Mouse (Mus musculus) hindbrain, embryonic 15.5 days (tissue): ENCODE measurements at regions not wholly inside any gene's neighbourhood (a gene's known extent, or its start where the extent isn't known, plus 50 kb on each side); places are given as distances from the start of the nearest gene placed in this dataset.
A peak's percentile ranks its signal among the peaks of the same experiment; 100 is the strongest.

Experiments used
- ATAC-seq: fragments of 200-750 bp; cut with Nextera tagmentation; 2 replicates; pipeline ENCODE4 v1.8.0; 2017; ENCODE audit warnings: low read depth, moderate number of reproducible peaks, moderate TSS enrichment; ENCODE audit not compliant: low FRiP score
- H3K27ac ChIP-seq: fragments of 300-500 bp; sonication (generic); replicated peaks from 2 replicates; pipeline ENCODE4 v1.5.1; 2015; ENCODE audit warnings: mild to moderate bottlenecking, inconsistent platforms
- H3K27me3 ChIP-seq: fragments of 300-500 bp; sonication (generic); 2 replicates; pipeline ENCODE4 v1.6.1; 2015; ENCODE audit warnings: control low read depth, inconsistent platforms
- H3K36me3 ChIP-seq: fragments of 300-500 bp; sonication (generic); 2 replicates; pipeline ENCODE4 v1.6.1; 2015; ENCODE audit warnings: control low read depth, inconsistent platforms
- H3K4me1 ChIP-seq: fragments of 300-500 bp; sonication (generic); replicated peaks from 2 replicates; pipeline ENCODE4 v1.6.1; 2015; ENCODE audit warnings: control low read depth, inconsistent platforms
- H3K4me2 ChIP-seq: fragments of 300-500 bp; sonication (generic); 2 replicates; pipeline ENCODE4 v1.6.1; 2015; ENCODE audit warnings: moderate library complexity, mild to moderate bottlenecking, inconsistent platforms
- H3K4me3 ChIP-seq: fragments of 300-500 bp; sonication (generic); 2 replicates; pipeline ENCODE4 v1.5.1; 2015; ENCODE audit warnings: mild to moderate bottlenecking, inconsistent platforms
- H3K9ac ChIP-seq: fragments of 300-500 bp; sonication (generic); 2 replicates; pipeline ENCODE4 v1.6.1; 2015; ENCODE audit warnings: inconsistent platforms
- H3K9me3 ChIP-seq: fragments of 300-500 bp; sonication (generic); 2 replicates; pipeline ENCODE4 v1.6.1; 2016; ENCODE audit warnings: control low read depth, inconsistent platforms
- WGBS: fragments of 180-500 bp; shearing (Covaris S2); methylation state at CpG from one replicate; pipeline ENCODE4 v1.1.7; 2015; 5-methylcytosine and 5-hydroxymethylcytosine counted together

DNA sequence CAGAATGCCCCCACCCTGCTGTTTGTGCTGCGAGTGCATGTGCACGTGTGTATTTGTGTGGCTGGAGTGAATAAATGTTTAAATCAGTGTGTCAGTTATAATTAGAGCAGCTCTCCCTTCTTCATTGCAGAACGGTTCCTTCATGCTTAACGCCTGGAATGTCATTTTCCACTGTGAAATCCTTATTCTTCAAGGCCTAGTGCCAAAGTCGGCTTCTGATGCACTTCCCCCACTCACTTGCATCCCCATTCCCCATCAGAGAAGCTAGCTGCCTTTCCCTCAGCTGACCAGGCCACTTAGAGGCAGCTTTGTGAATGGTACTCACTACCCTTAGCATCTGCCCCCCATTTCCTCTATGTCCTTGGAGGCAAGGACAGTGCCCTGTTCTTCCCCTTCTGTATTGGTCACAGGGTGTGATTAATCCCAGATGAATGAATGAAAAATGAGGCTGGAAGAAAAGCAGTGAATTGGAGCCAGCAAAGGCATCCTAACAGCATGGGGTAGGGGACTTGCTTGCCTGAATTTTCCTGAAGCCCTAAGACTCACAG is 162.6 kb downstream of the H2al1j start:
- Histone ChIP-seq H3K4me1 (peaks cover 39% of the 10 kb centered on the region), H3K9ac (no peak overlapping the region), H3K9me3 (no peaks in the 10 kb centered on the region), H3K4me3 (no peak overlapping the region), H3K36me3 (no peaks in the 10 kb centered on the region), H3K27me3 (no peaks in the 10 kb centered on the region), H3K4me2 (no peak overlapping the region), H3K27ac (no peak overlapping the region)
- no peak for ATAC-seq
- 51% methylated on average over 5 of the region's 5 CpGs for WGBS

DNA sequence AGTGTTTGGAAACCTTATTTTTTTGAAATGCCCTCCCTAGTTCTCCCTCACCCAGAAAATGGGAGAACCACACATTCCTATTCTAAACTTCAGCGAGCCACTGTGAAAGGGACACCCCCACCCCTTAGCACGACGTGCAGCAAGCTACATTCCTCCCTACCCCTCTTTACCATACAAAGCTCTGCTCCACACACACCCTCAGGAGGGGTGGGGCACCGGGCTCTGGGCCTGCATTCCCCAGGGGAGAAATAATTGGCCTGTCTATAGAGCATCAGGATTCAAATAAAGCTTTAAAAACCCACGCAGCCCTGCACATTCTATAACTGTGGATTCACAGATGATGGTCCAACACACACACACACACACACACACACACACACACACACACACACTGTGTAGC is 163.6 kb downstream of the H2al1j start:
- Histone ChIP-seq H3K27me3 (no peaks in the 10 kb centered on the region), H3K9ac (no peak overlapping the region), H3K4me3 (no peak overlapping the region), H3K27ac (no peak overlapping the region), H3K4me1 (peaks cover 39% of the 10 kb centered on the region), H3K9me3 (no peaks in the 10 kb centered on the region), H3K36me3 (no peaks in the 10 kb centered on the region), H3K4me2 (no peak overlapping the region)
- ATAC-seq, result no peak
- 20% methylated on average over 5 of the region's 5 CpGs for WGBS

- no peak overlapping the region for H3K9ac ChIP-seq
- no peaks in the 10 kb centered on the region for H3K27me3 ChIP-seq
- H3K4me1 ChIP-seq, result peaks cover 39% of the 10 kb centered on the region
- H3K4me2 ChIP-seq, result peak overlapping the region; percentile 42
- WGBS, result 20% methylated on average over 32 of the region's 32 CpGs
- H3K36me3 ChIP-seq, result no peaks in the 10 kb centered on the region
- peak overlapping the region; percentile 39; the same call in 1 of the 2 replicates for H3K27ac ChIP-seq
- no peak for ATAC-seq
- no peaks in the 10 kb centered on the region for H3K9me3 ChIP-seq
- H3K4me3 ChIP-seq, result no peak overlapping the region
These were observed 164.2 kb downstream of the H2al1j start for GRCm38 (mm10) chrX:11491676-11492391.

DNA sequence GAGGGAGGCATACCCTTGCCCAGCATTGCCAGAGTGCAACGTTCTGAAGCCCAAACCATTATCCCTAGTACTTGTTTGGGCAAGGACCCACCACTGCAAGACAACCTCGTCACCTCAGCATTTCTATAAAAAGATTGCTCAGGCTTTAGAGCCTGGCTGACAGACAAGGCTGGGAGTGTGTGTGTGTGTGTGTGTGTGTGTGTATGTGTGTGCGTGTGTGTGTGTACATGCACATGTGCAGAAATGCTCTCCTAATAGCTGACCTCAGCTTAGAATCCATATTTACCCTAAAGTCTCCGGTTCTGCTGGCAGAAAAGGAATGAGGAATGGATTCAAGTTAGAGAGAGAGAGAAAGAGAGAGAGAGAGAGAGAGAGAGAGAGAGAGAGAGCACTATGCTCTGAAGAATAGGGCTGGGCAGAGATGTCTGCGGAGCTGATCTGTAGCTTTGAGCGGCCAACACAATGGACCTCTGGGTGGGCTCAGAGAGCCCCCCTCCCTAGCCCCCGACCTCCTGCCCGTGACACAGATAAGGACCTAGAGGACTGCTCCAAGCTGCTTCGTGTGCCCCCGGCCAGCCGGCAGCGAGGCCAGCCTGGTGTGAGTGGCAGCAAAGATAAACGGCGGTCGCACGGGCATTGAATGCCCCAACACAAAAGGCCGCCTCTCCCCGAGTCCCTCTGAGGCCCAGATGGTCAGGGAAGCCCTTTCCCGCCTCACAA is 166.1 kb downstream of the H2al1j start:
- H3K27ac ChIP-seq, result peak overlapping the region; percentile 80
- peak; percentile 65 for ATAC-seq
- 30% methylated on average over 19 of the region's 19 CpGs for WGBS
- H3K36me3 ChIP-seq, result no peaks in the 10 kb centered on the region
- H3K4me2 ChIP-seq, result peak overlapping the region; percentile 46
- H3K9ac ChIP-seq, result 0 out of 2 replicates have a peak overlapping the region, but pooled peaks have one; percentile 13
- peaks cover 39% of the 10 kb centered on the region for H3K4me1 ChIP-seq
- no peak overlapping the region for H3K4me3 ChIP-seq
- no peaks in the 10 kb centered on the region for H3K9me3 ChIP-seq
- H3K27me3 ChIP-seq, result no peaks in the 10 kb centered on the region

DNA sequence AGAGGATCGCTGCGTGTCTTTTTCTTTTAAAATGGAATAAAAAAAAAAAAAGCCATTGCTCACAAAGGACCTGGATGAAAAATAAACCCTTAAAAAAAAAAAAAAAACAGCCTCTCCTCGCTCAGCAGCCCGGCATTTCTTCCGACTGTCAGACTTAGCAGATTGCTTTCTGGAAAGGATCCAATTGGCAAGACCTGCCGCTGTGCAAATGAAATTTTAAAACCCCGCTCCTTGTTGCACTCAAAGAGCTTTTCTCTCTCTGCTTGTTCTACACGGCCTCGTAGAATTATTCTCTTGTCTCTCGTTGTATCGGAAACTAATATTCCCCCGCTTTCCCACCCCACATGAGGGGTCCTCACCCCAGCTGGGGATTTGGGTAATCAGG is 166.6 kb downstream of the H2al1j start:
- no peaks in the 10 kb centered on the region for H3K27me3 ChIP-seq
- peaks cover 39% of the 10 kb centered on the region for H3K4me1 ChIP-seq
- 0 out of 2 replicates have a peak overlapping the region, but pooled peaks have one; percentile 3 for H3K4me3 ChIP-seq
- 0 out of 2 replicates have a peak overlapping the region, but pooled peaks have one; percentile 13 for H3K9ac ChIP-seq
- peak overlapping the region; percentile 80 for H3K27ac ChIP-seq
- 32% methylated on average over 12 of the region's 12 CpGs for whole genome bisulfite sequencing
- ATAC-seq, result no peak
- H3K9me3 ChIP-seq, result no peaks in the 10 kb centered on the region
- H3K36me3 ChIP-seq, result no peaks in the 10 kb centered on the region
- H3K4me2 ChIP-seq, result peak overlapping the region; percentile 46

GRCm38 (mm10) chrX:11512439-11512838 is 184.8 kb downstream of the H2al1j start:
- H3K27me3 ChIP-seq, result no peaks in the 10 kb centered on the region
- no peak overlapping the region for H3K4me3 ChIP-seq
- no peaks in the 10 kb centered on the region for H3K4me1 ChIP-seq
- no peaks in the 10 kb centered on the region for H3K36me3 ChIP-seq
- no peak; the same call in 1 of the 2 replicates for ATAC-seq
- WGBS, result 33% methylated on average over 5 of the region's 5 CpGs
- no peaks in the 10 kb centered on the region for H3K9me3 ChIP-seq
- no peak overlapping the region for H3K9ac ChIP-seq
- no peak overlapping the region for H3K4me2 ChIP-seq
- no peak overlapping the region for H3K27ac ChIP-seq

GRCm38 (mm10) chrX:11512928-11513327 is 185.3 kb downstream of the H2al1j start:
- H3K4me3 ChIP-seq, result no peak overlapping the region
- no peak for ATAC-seq
- no peaks in the 10 kb centered on the region for H3K4me1 ChIP-seq
- no peak overlapping the region for H3K4me2 ChIP-seq
- H3K36me3 ChIP-seq, result no peaks in the 10 kb centered on the region
- H3K27me3 ChIP-seq, result no peaks in the 10 kb centered on the region
- no peak overlapping the region for H3K9ac ChIP-seq
- 54% methylated on average over 4 of the region's 4 CpGs for WGBS
- no peak overlapping the region for H3K27ac ChIP-seq
- H3K9me3 ChIP-seq, result no peaks in the 10 kb centered on the region

DNA sequence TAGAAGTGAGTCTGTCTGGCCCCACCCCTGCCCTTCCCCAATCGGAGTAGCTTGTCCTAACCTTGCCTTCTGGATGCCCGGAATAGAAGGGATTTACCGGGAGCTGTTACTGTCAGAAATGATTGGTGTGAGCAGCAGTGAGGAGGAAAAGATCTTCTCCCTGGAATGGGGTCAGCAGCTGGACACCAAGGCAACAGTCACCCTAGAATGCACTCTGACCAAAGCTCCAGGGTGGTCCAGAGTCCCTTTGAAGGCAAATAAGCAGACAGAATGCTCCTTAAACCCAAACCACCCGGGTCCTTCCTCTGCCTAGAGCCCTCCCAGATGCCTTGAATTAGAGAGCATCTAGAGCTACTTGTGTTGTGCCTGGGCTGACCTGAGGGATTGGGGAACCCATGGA is 196.2 kb downstream of the H2al1j start:
- Histone ChIP-seq H3K9me3 (no peaks in the 10 kb centered on the region), H3K9ac (no peak overlapping the region), H3K4me2 (no peak overlapping the region), H3K4me3 (no peak overlapping the region), H3K4me1 (no peaks in the 10 kb centered on the region), H3K27me3 (0 out of 2 replicates have a peak, but pooled peaks cover 2% of the 10 kb centered on the region), H3K27ac (no peak overlapping the region), H3K36me3 (no peaks in the 10 kb centered on the region)
- no peak for ATAC-seq
- WGBS, result 33% methylated on average over 4 of the region's 4 CpGs

GRCm38 (mm10) chrX:11525326-11525725 is 197.7 kb downstream of the H2al1j start:
- 65% methylated on average over 8 of the region's 8 CpGs for WGBS
- no peaks in the 10 kb centered on the region for H3K36me3 ChIP-seq
- H3K27me3 ChIP-seq, result no peaks in the 10 kb centered on the region

DNA sequence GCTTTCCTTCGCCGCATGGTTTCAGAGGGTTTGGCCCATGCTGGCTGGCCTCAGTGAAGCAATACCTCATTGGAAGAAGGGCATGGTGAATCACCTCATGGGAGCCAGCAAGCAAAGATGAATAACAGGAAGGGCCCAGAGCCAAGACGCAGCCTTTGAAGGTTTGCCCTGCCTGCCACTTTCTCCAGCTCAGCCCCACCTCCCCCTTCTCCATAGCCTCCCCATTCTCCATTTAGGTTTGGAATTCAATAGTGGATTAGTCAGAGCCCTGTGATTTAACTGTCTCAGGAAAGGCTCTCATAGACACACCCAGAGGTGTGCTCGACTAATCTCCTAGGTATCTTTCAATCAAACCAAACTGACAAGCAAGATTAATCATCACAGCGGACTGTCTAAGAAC is 201.0 kb downstream of the H2al1j start:
- WGBS, result 77% methylated on average over 5 of the region's 5 CpGs
- Histone ChIP-seq H3K36me3 (no peaks in the 10 kb centered on the region), H3K4me1 (no peaks in the 10 kb centered on the region; the same call in 1 of the 2 replicates), H3K4me3 (no peak overlapping the region), H3K9ac (no peak overlapping the region), H3K27ac (no peak overlapping the region), H3K27me3 (no peaks in the 10 kb centered on the region), H3K9me3 (no peaks in the 10 kb centered on the region), H3K4me2 (no peak overlapping the region)
- no peak for ATAC-seq

More at GRCm38 (mm10) chrX:11525326-11525725, 197.7 kb downstream of the H2al1j start:
- Histone ChIP-seq H3K9ac (no peak overlapping the region), H3K4me2 (no peak overlapping the region), H3K4me1 (no peaks in the 10 kb centered on the region), H3K27ac (no peak overlapping the region), H3K9me3 (no peaks in the 10 kb centered on the region), H3K4me3 (no peak overlapping the region)
- no peak for ATAC-seq

DNA sequence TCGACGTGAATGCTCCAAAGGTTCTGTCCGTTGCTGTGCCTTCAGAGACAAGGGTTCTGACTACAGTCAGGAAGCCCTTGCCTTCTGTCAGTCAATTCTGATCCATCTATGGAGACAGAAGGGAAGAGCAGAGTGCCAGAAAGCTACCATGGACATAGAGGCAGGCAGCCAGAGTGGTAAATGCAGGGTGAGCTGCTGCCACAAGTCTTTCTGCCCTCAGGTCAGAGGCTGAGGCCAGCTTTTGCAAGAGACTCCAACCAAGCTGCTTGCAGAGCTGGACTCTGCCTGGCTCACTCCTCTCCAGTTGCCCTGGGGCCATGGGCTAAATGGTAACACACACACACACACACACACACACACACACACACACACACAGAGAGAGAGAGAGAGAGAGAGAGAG is 201.6 kb downstream of the H2al1j start:
- H3K4me3 ChIP-seq, result no peak overlapping the region
- no peaks in the 10 kb centered on the region for H3K36me3 ChIP-seq
- no peak overlapping the region for H3K9ac ChIP-seq
- no peak overlapping the region for H3K27ac ChIP-seq
- no peak overlapping the region for H3K4me2 ChIP-seq
- ATAC-seq, result no peak
- H3K27me3 ChIP-seq, result no peaks in the 10 kb centered on the region
- 80% methylated on average over 3 of the region's 3 CpGs for WGBS
- no peaks in the 10 kb centered on the region; the same call in 1 of the 2 replicates for H3K4me1 ChIP-seq
- H3K9me3 ChIP-seq, result no peaks in the 10 kb centered on the region

DNA sequence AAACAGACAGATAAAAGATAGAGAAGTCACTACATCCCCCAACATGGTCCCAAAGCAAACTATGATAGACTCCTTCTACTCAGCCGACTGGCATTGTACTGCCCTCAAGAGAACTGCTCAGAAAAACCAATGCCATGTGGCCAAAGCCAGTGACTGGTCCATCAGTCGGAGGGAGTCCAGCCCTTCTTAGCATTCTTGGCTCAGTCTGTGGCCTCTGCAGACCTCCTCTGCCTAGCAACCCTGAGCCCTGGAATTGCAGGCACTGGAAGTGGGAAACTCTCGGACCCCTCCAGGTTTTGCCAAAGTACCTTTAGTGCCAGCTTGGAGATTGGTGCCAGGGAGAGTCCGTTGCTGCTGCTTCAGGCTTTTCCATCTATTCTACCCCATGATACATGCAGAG is 205.2 kb downstream of the H2al1j start:
- no peak for ATAC-seq
- no peaks in the 10 kb centered on the region; the same call in 1 of the 2 replicates for H3K4me1 ChIP-seq
- H3K4me2 ChIP-seq, result no peak overlapping the region
- no peaks in the 10 kb centered on the region for H3K9me3 ChIP-seq
- H3K27ac ChIP-seq, result no peak overlapping the region
- 0 out of 2 replicates have a peak, but pooled peaks cover 3% of the 10 kb centered on the region for H3K27me3 ChIP-seq
- WGBS, result 50% methylated on average over 4 of the region's 4 CpGs
- H3K36me3 ChIP-seq, result no peaks in the 10 kb centered on the region
- no peak overlapping the region for H3K9ac ChIP-seq
- H3K4me3 ChIP-seq, result no peak overlapping the region
